Mouse (Mus musculus) megakaryocyte, embryonic 14.5 days (primary cell): ENCODE data around the gene Cnst.

Experiments
- FLI1 ChIP-seq: IDR thresholded peaks from 2 replicates; pipeline ENCODE4 v1.6.1; 2012; ENCODE audit warnings: low read length, inconsistent platforms, mixed read lengths
- GATA1 ChIP-seq: IDR thresholded peaks from 3 replicates; pipeline ENCODE4 v1.6.1; 2012; ENCODE audit warnings: mixed read lengths, low read length, inconsistent platforms, borderline replicate concordance

GRCm38 (mm10) chr1:179606004-179606723, 60.0 kb downstream of the Cnst start:
- TF ChIP-seq GATA1 (no peak), FLI1 (no peak)
